Mouse (Mus musculus) midbrain, embryonic 16.5 days (tissue): ENCODE results near the gene Gm28053. TPM values are rescaled to one million over a fixed set of nuclear protein-coding genes. Genes with fewer than 3 reads are reported as not detected.

ENCODE experiments used
- ATAC-seq: fragments of 200-750 bp; cut with Nextera tagmentation; 2 replicates; pipeline ENCODE4 v1.8.0; 2017; ENCODE audit warnings: moderate TSS enrichment
- H3K27ac ChIP-seq: fragments of 300-500 bp; sonication (generic); 2 replicates; pipeline ENCODE4 v1.5.1; 2014; ENCODE audit warnings: mild to moderate bottlenecking, low read length, mixed read lengths
- H3K27me3 ChIP-seq: fragments of 300-500 bp; sonication (generic); 2 replicates; pipeline ENCODE4 v1.6.1; 2014; ENCODE audit warnings: low read depth, low read length, mixed read lengths; ENCODE audit not compliant: control insufficient read depth, insufficient read depth
- H3K36me3 ChIP-seq: fragments of 300-500 bp; sonication (generic); 2 replicates; pipeline ENCODE4 v1.6.1; 2014; ENCODE audit warnings: mild to moderate bottlenecking, low read length, moderate library complexity, mixed read lengths; ENCODE audit not compliant: control insufficient read depth, insufficient read depth
- H3K4me1 ChIP-seq: fragments of 300-500 bp; sonication (generic); 2 replicates; pipeline ENCODE4 v1.6.1; 2014; ENCODE audit warnings: mild to moderate bottlenecking, low read length, mixed read lengths; ENCODE audit not compliant: control insufficient read depth, insufficient read depth
- H3K4me2 ChIP-seq: fragments of 300-500 bp; sonication (generic); 2 replicates; pipeline ENCODE4 v1.6.1; 2014; ENCODE audit warnings: mild to moderate bottlenecking, low read length, mixed read lengths
- H3K4me3 ChIP-seq: fragments of 300-500 bp; sonication (generic); 2 replicates; pipeline ENCODE4 v1.5.1; 2014; ENCODE audit warnings: low read depth, mild to moderate bottlenecking, low read length, moderate library complexity, mixed read lengths
- H3K9ac ChIP-seq: fragments of 300-500 bp; sonication (generic); 2 replicates; pipeline ENCODE4 v1.6.1; 2014; ENCODE audit warnings: low read depth, low read length, mixed read lengths
- H3K9me3 ChIP-seq: fragments of 300-500 bp; sonication (generic); replicated peaks from 2 replicates; pipeline ENCODE4 v1.6.1; 2014; ENCODE audit warnings: mild to moderate bottlenecking, low read length, mixed read lengths; ENCODE audit not compliant: control insufficient read depth, poor library complexity, severe bottlenecking
- WGBS: fragments of 180-500 bp; shearing (Covaris S2); extraction: QIAGEN DNeasy Blood & Tissue Kit; methylation state at CpG from one replicate; pipeline ENCODE4 v1.1.7; 2014; 5-methylcytosine and 5-hydroxymethylcytosine counted together
- polyA plus RNA-seq: library from polyadenylated mRNA; unstranded; fragments of >200 nt; fragmentation: Nextera tagmentation; extraction: Ambion mirVana; gene quantifications from 2 replicates; pipeline ENCODE4 v1.2.1, GENCODE M21; 2015

The Gm28053 gene
- polyA plus RNA-seq, 1 experiment from 2014 or later, result 0.62 TPM

- no peak overlapping the region for H3K9ac ChIP-seq
- H3K27me3 ChIP-seq, result peaks cover 10% of the 10 kb centered on the region
- ATAC-seq, result no peak
- H3K4me1 ChIP-seq, result 0 out of 2 replicates have a peak, but pooled peaks cover 4% of the 10 kb centered on the region
- H3K27ac ChIP-seq, result no peak overlapping the region
- 58% methylated on average over 2 of the region's 2 CpGs for WGBS
- H3K4me2 ChIP-seq, result no peak overlapping the region
- H3K4me3 ChIP-seq, result no peak overlapping the region
- no peaks in the 10 kb centered on the region for H3K9me3 ChIP-seq
- no peaks in the 10 kb centered on the region for H3K36me3 ChIP-seq
These were observed 27.1 kb downstream of the Gm28053 start for GRCm38 (mm10) chr6:48745490-48745889.

GRCm38 (mm10) chr6:48745959-48746889, 27.8 kb downstream of the Gm28053 start, which contains the start of gene Gimap5:
Gene Gimap5, plus strand, starts transcription at chr6:48746197.
- H3K4me1 ChIP-seq, result 0 out of 2 replicates have a peak, but pooled peaks cover 4% of the 10 kb centered on the region
- H3K9ac ChIP-seq, result no peak within 1 kb of the TSS
- 51% methylated on average over 16 of the region's 16 CpGs for WGBS
- H3K27me3 ChIP-seq, result peaks cover 9% of the 10 kb centered on the region
- no peak for ATAC-seq
- H3K36me3 ChIP-seq, result no peaks in the 10 kb centered on the region
- H3K27ac ChIP-seq, result no peak within 1 kb of the TSS
- no peak within 1 kb of the TSS for H3K4me3 ChIP-seq
- 0 out of 2 replicates have a peak within 1 kb of the TSS, but pooled peaks have one; percentile 26 for H3K4me2 ChIP-seq
- no peaks in the 10 kb centered on the region for H3K9me3 ChIP-seq

- no peaks in the 10 kb centered on the region for H3K9me3 ChIP-seq
- H3K4me3 ChIP-seq, result no peak overlapping the region
- H3K4me1 ChIP-seq, result 0 out of 2 replicates have a peak, but pooled peaks cover under 1% of the 10 kb centered on the region
- no peak for ATAC-seq
- H3K27me3 ChIP-seq, result peaks cover 4% of the 10 kb centered on the region
- H3K36me3 ChIP-seq, result no peaks in the 10 kb centered on the region
- 86% methylated on average over 7 of the region's 7 CpGs for WGBS
- H3K27ac ChIP-seq, result no peak overlapping the region
- H3K4me2 ChIP-seq, result no peak overlapping the region
- H3K9ac ChIP-seq, result no peak overlapping the region
These were observed 28.9 kb downstream of the Gm28053 start for GRCm38 (mm10) chr6:48747091-48747966.

- ATAC-seq, result no peak
- no peaks in the 10 kb centered on the region for H3K27me3 ChIP-seq
- H3K4me1 ChIP-seq, result no peaks in the 10 kb centered on the region
- H3K27ac ChIP-seq, result no peak overlapping the region
- H3K4me3 ChIP-seq, result no peak overlapping the region
- no peak overlapping the region for H3K9ac ChIP-seq
- WGBS, result 75% methylated on average over 7 of the region's 7 CpGs
- no peaks in the 10 kb centered on the region for H3K36me3 ChIP-seq
- no peaks in the 10 kb centered on the region for H3K9me3 ChIP-seq
- no peak overlapping the region for H3K4me2 ChIP-seq
These were observed 45.3 kb downstream of the Gm28053 start for GRCm38 (mm10) chr6:48763567-48764270.

- Histone ChIP-seq H3K9ac (no peak overlapping the region), H3K27me3 (no peaks in the 10 kb centered on the region), H3K4me2 (no peak overlapping the region), H3K36me3 (no peaks in the 10 kb centered on the region), H3K9me3 (no peaks in the 10 kb centered on the region), H3K4me3 (no peak overlapping the region), H3K27ac (no peak overlapping the region), H3K4me1 (no peaks in the 10 kb centered on the region)
- WGBS, result 86% methylated on average over 10 of the region's 10 CpGs
- ATAC-seq, result no peak
These were observed 46.1 kb downstream of the Gm28053 start for GRCm38 (mm10) chr6:48764496-48764895.

- Histone ChIP-seq H3K36me3 (no peaks in the 10 kb centered on the region), H3K4me2 (no peak overlapping the region), H3K4me3 (no peak overlapping the region), H3K27ac (no peak overlapping the region), H3K27me3 (no peaks in the 10 kb centered on the region), H3K4me1 (no peaks in the 10 kb centered on the region), H3K9me3 (no peaks in the 10 kb centered on the region), H3K9ac (no peak overlapping the region)
- 73% methylated on average over 9 of the region's 9 CpGs for WGBS
- no peak for ATAC-seq
These were observed 49.9 kb downstream of the Gm28053 start for GRCm38 (mm10) chr6:48768178-48768869.

- Histone ChIP-seq H3K4me2 (no peak overlapping the region), H3K4me1 (no peaks in the 10 kb centered on the region), H3K36me3 (no peaks in the 10 kb centered on the region), H3K4me3 (no peak overlapping the region), H3K27ac (no peak overlapping the region), H3K9ac (no peak overlapping the region), H3K9me3 (no peaks in the 10 kb centered on the region), H3K27me3 (no peaks in the 10 kb centered on the region)
- WGBS, result 90% methylated on average over 3 of the region's 3 CpGs
- no peak for ATAC-seq
These were observed 50.5 kb downstream of the Gm28053 start for GRCm38 (mm10) chr6:48768933-48769332.

- Histone ChIP-seq H3K4me2 (no peak within 1 kb of the TSS), H3K9ac (no peak within 1 kb of the TSS), H3K27me3 (no peaks in the 10 kb centered on the region), H3K4me3 (no peak within 1 kb of the TSS), H3K9me3 (no peaks in the 10 kb centered on the region), H3K4me1 (no peaks in the 10 kb centered on the region), H3K27ac (no peak within 1 kb of the TSS), H3K36me3 (no peaks in the 10 kb centered on the region)
- ATAC-seq, result no peak
- WGBS, result 99% methylated on average over 3 of the region's 3 CpGs
These were observed 52.3 kb downstream of the Gm28053 start, which contains the start of gene Gimap3 for GRCm38 (mm10) chr6:48770696-48771095. Gene Gimap3, minus strand, starts transcription at chr6:48770851.
